Mouse (Mus musculus): ENCODE results near the gene Pck2.

DNA sequence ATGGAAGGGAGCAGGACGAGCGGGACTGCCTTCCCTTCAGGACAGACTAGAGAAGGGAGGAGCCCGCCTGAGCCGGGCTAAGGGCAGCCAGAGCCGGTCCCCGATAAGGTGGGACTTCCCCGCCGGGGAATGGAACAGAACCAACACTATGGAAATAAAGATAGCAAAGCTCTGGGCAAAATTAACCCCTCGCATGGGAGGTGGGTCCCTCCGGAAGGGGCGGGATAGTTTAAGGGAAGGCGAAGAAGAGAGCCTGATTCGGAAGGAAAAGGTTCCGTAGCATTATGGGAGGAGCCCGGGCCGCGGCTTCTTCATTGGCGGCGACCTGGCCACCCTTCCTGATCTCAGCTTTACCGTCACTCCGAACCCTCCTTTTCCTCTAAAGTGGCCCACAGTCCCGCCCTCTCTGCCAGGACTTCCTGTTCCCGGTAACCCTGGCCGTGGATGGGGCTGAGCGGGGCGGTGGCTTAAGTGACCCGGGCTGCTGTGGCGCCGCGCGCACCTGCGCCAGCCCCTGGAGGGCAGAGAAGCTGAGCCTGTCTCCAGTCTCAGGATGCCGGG, 51.3 kb downstream of the Pck2 start, which contains the start of gene Rnf31:
- TF ChIP-seq CTCF (IDR thresholded peaks at IDR 0.05; ENCODE audit: low read depth, low read length) (no peak), TAL1 (conservative IDR thresholded peaks at IDR 0.05; ENCODE audit: low read depth, low read length) (no peak)

Measured in G1E (cell line).